Comparison of ENCODE assay signal across 22 mouse cellular contexts in genomic region chr11:109702031-109702815, GRCm38 (mm10). TPM values are rescaled to one million over a fixed set of nuclear protein-coding genes. Genes with fewer than 3 reads are reported as not detected.
DNase-seq lines count a peak whose midpoint lies in the region; ATAC-seq and TF ChIP-seq lines count a peak whose summit lies in the region.
"Had no signal": no experiment of that assay in that cellular context is flagged by ENCODE, and none has a peak within 500 bp of the region (broad histone marks: within the 10 kb centered on the region; RNA-seq: fewer than 3 reads in every experiment).

No protein-coding gene starts in this region.

- no peak for TF ChIP-seq POLR2A in lung, adult 2 months (IDR thresholded peaks at IDR 0.05; ENCODE audit: borderline replicate concordance, extremely low read depth, low read depth, low read length)

- no peak overlapping the region for H3K27ac ChIP-seq in lung, embryonic 14.5 days (ENCODE audit: low read depth)
- H3K27ac ChIP-seq in liver, embryonic 11.5 days (ENCODE audit: low read depth, low read length), result no peak overlapping the region; the same call in 1 of the 2 replicates
- H3K27ac ChIP-seq in stomach, embryonic 16.5 days (ENCODE audit: low read length), result peak overlapping the region; percentile 56; the same call in 1 of the 2 replicates
- no peak overlapping the region for H3K27ac ChIP-seq in left cerebral cortex, adult 2 months
- H3K27ac ChIP-seq: hindbrain, postnatal 0 days; layer of hippocampus, adult 2 months; limb, embryonic 15.5 days; midbrain, embryonic 15.5 days; neural tube, embryonic 12.5 days had no signal

- H3K9me3 ChIP-seq in lung, embryonic 14.5 days (ENCODE audit: low read depth, low read length), result no peaks in the 10 kb centered on the region
- H3K9me3 ChIP-seq in liver, embryonic 11.5 days (ENCODE audit: control insufficient read depth, low read length), result peaks cover 2% of the 10 kb centered on the region; the same call in 1 of the 2 replicates
- H3K9me3 ChIP-seq in stomach, embryonic 16.5 days (replicated peaks; ENCODE audit: control insufficient read depth, low read length), result no peaks in the 10 kb centered on the region
- H3K9me3 ChIP-seq: limb, embryonic 15.5 days; midbrain, embryonic 15.5 days; neural tube, embryonic 12.5 days had no signal

- H3K9ac ChIP-seq in lung, embryonic 14.5 days, result no peak overlapping the region
- no peak overlapping the region for H3K9ac ChIP-seq in liver, embryonic 11.5 days (ENCODE audit: low read depth, low read length)
- H3K9ac ChIP-seq in stomach, embryonic 16.5 days (ENCODE audit: low read length), result no peak overlapping the region
- H3K9ac ChIP-seq: forebrain, postnatal 0 days; limb, embryonic 15.5 days; midbrain, embryonic 15.5 days; neural tube, embryonic 12.5 days had no signal

- no peaks in the 10 kb centered on the region for H3K36me3 ChIP-seq in lung, embryonic 14.5 days (ENCODE audit: insufficient read depth)
- no peaks in the 10 kb centered on the region for H3K36me3 ChIP-seq in liver, embryonic 11.5 days (ENCODE audit: control insufficient read depth, insufficient read depth, low read length)
- H3K36me3 ChIP-seq in stomach, embryonic 16.5 days (ENCODE audit: control insufficient read depth, insufficient read depth, low read length), result no peaks in the 10 kb centered on the region
- H3K36me3 ChIP-seq: limb, embryonic 15.5 days; midbrain, embryonic 15.5 days; neural tube, embryonic 12.5 days had no signal

- ATAC-seq in lung, embryonic 14.5 days (ENCODE audit: insufficient read depth), result no peak
- ATAC-seq in liver, embryonic 11.5 days (replicated peaks; ENCODE audit: low FRiP score), result no peak
- ATAC-seq in stomach, embryonic 16.5 days (ENCODE audit: insufficient read depth, low FRiP score), result no peak
- ATAC-seq: CD4-positive, CD25-positive, alpha-beta regulatory T cell, adult 4 months; forebrain, postnatal 0 days; hindbrain, postnatal 0 days; midbrain, embryonic 15.5 days had no signal

- H3K4me2 ChIP-seq in lung, embryonic 14.5 days, result no peak overlapping the region
- 0 out of 2 replicates have a peak overlapping the region, but pooled peaks have one; percentile 16 for H3K4me2 ChIP-seq in liver, embryonic 11.5 days
- H3K4me2 ChIP-seq in stomach, embryonic 16.5 days (ENCODE audit: low read depth, low read length), result no peak overlapping the region
- H3K4me2 ChIP-seq: limb, embryonic 15.5 days; midbrain, embryonic 15.5 days; neural tube, embryonic 12.5 days had no signal

- WGBS in lung, embryonic 14.5 days, result 36% methylated on average over 10 of the region's 10 CpGs
- WGBS in lung, adult 2 months, result 60% methylated on average over 10 of the region's 10 CpGs
- 61% methylated on average over 10 of the region's 10 CpGs for WGBS in liver, embryonic 11.5 days
- 41% methylated on average over 10 of the region's 10 CpGs for WGBS in stomach, embryonic 16.5 days

- H3K27me3 ChIP-seq in lung, embryonic 14.5 days (ENCODE audit: insufficient read depth, low read length), result no peaks in the 10 kb centered on the region
- no peaks in the 10 kb centered on the region for H3K27me3 ChIP-seq in liver, embryonic 11.5 days (replicated peaks; ENCODE audit: control insufficient read depth, insufficient read depth, low read length)
- H3K27me3 ChIP-seq in stomach, embryonic 16.5 days (ENCODE audit: control insufficient read depth, insufficient read depth, low read length), result no peaks in the 10 kb centered on the region
- H3K27me3 ChIP-seq: limb, embryonic 15.5 days; midbrain, embryonic 15.5 days; neural tube, embryonic 12.5 days had no signal

- intact Hi-C loops in left cerebral cortex, adult 2 months (cut with DNase I), result no loop called here

- DNase-seq in lung, embryonic 14.5 days, result peak; percentile 14
- DNase-seq in lung, adult 2 months, result no peak
- DNase-seq in kidney, adult 8-10 months, result peak; percentile 48 to 67
- no peak for DNase-seq in liver, embryonic 11.5 days (ENCODE audit: low spot score)
- no peak for DNase-seq in adrenal gland, postnatal 36 days
- DNase-seq in cerebellum, adult 11 months, result no peak
- DNase-seq in left cerebral cortex, adult 2 months (ENCODE audit: extremely low spot score in 1 of 2, low spot score in 2 of 2), result no peak
- DNase-seq: adrenal gland, postnatal 14 days; cerebellum, adult 9-11 months; forebrain, postnatal 0 days; right cerebral cortex, postnatal 4 days; thymus, postnatal 25 days had no signal

- H3K4me3 ChIP-seq in lung, embryonic 14.5 days (ENCODE audit: low read depth, low read length), result no peak overlapping the region
- no peak overlapping the region for H3K4me3 ChIP-seq in lung, adult 2 months (replicated peaks; ENCODE audit: extremely low read depth, low read depth, low read length)
- no peak overlapping the region for H3K4me3 ChIP-seq in liver, embryonic 11.5 days (ENCODE audit: low read depth, low read length)
- H3K4me3 ChIP-seq in stomach, embryonic 16.5 days (replicated peaks; ENCODE audit: low read length), result no peak overlapping the region
- no peak overlapping the region for H3K4me3 ChIP-seq in left cerebral cortex, adult 2 months
- H3K4me3 ChIP-seq: erythroblast, embryonic 14.5 days; layer of hippocampus, adult 2 months; limb, embryonic 15.5 days; midbrain, embryonic 15.5 days; neural tube, embryonic 12.5 days had no signal

- peaks cover 4% of the 10 kb centered on the region; the same call in 1 of the 2 replicates for H3K4me1 ChIP-seq in lung, embryonic 14.5 days (ENCODE audit: insufficient read depth)
- 0 out of 2 replicates have a peak, but pooled peaks cover 2% of the 10 kb centered on the region for H3K4me1 ChIP-seq in lung, adult 2 months (ENCODE audit: control insufficient read depth, insufficient read depth, low read length)
- H3K4me1 ChIP-seq in liver, embryonic 11.5 days (replicated peaks; ENCODE audit: control insufficient read depth, insufficient read depth, low read length), result no peaks in the 10 kb centered on the region; the same call in 1 of the 2 replicates
- peaks cover 3% of the 10 kb centered on the region; the same call in 1 of the 2 replicates for H3K4me1 ChIP-seq in stomach, embryonic 16.5 days (ENCODE audit: control insufficient read depth, insufficient read depth, low read length)
- H3K4me1 ChIP-seq: midbrain, embryonic 15.5 days; neural tube, embryonic 12.5 days had no signal

- TF ChIP-seq CTCF in lung, embryonic 14.5 days (IDR thresholded peaks at IDR 0.05; ENCODE audit: low read depth), result no peak
- TF ChIP-seq CTCF in lung, adult 2 months (IDR thresholded peaks at IDR 0.05; ENCODE audit: insufficient read depth, low read length), result no peak
- no peak for TF ChIP-seq CTCF in left cerebral cortex, adult 2 months (IDR thresholded peaks at IDR 0.05)

RNA-seq across cellular contexts. Expression of gene Fam20a, which starts 19.9 kb away (rescaled TPM):
- 3.0 and 3.5 TPM in 2 replicates for polyA plus RNA-seq in lung, embryonic 14.5 days (2014; fragmentation: Nextera tagmentation; extraction: Ambion mirVana)
- polyA plus RNA-seq in lung, adult 2 months (2012; rRNA removed), result 16.6 and 17.6 TPM in 2 replicates
- polyA plus RNA-seq in liver, embryonic 11.5 days (2014; fragmentation: Nextera tagmentation; extraction: Ambion mirVana), result 7.8 and 8.7 TPM in 2 replicates
- polyA plus RNA-seq in stomach, embryonic 16.5 days (2015; fragmentation: Nextera tagmentation; extraction: Ambion mirVana), result 2.2 and 2.4 TPM in 2 replicates
- 1 to 10 TPM; 2.2 to 4.1 TPM for total RNA-seq in adrenal gland, postnatal 36 days (2021)
- 10 to 100 TPM; 14.7 to 17.8 TPM for total RNA-seq in left cerebral cortex, adult 2 months (2021)
- total RNA-seq: megakaryocyte progenitor cell, adult 5-6 weeks; MEL had no signal
- polyA plus RNA-seq: erythroblast, embryonic 14.5 days had no signal

RNA-seq across cellular contexts. Expression of gene Prkar1a, which starts 53.0 kb away (rescaled TPM):
- 408 and 411 TPM in 2 replicates for polyA plus RNA-seq in lung, embryonic 14.5 days (2014; fragmentation: Nextera tagmentation; extraction: Ambion mirVana)
- 110 and 128 TPM in 2 replicates for polyA plus RNA-seq in lung, adult 2 months (2012; rRNA removed)
- 261 and 285 TPM in 2 replicates for polyA plus RNA-seq in liver, embryonic 11.5 days (2014; fragmentation: Nextera tagmentation; extraction: Ambion mirVana)
- 303 and 305 TPM in 2 replicates for polyA plus RNA-seq in stomach, embryonic 16.5 days (2015; fragmentation: Nextera tagmentation; extraction: Ambion mirVana)
- 100 to 1,000 TPM; 421 to 431 TPM for total RNA-seq in adrenal gland, postnatal 36 days (2021)
- total RNA-seq in left cerebral cortex, adult 2 months (2021), result 100 to 1,000 TPM; 572 to 615 TPM

Comparison
In these comparisons a context has a peak if more than half of its experiments do, and no peak if none do; other contexts are left out.
1. DNase-seq: peak in lung, embryonic 14.5 days (single experiment) and kidney, adult 8-10 months (2 of 2); none in lung, adult 2 months (single experiment), liver, embryonic 11.5 days (single experiment), adrenal gland, postnatal 36 days (0 of 2), cerebellum, adult 11 months (single experiment) and left cerebral cortex, adult 2 months (0 of 2).